Mouse (Mus musculus): ENCODE data around the gene Hscb. TPM values are rescaled to one million over a fixed set of nuclear protein-coding genes. Genes with fewer than 3 reads are reported as not detected.
"Not testable (repeated sequence)": the region's sequence is repeated elsewhere in the genome, so short reads cannot be mapped to it uniquely, and the experiment has no call there.

The Hscb gene
- total and polyA plus RNA-seq, 2 experiments from 2014 or later, result 23.6 to 42.1 TPM

DNA sequence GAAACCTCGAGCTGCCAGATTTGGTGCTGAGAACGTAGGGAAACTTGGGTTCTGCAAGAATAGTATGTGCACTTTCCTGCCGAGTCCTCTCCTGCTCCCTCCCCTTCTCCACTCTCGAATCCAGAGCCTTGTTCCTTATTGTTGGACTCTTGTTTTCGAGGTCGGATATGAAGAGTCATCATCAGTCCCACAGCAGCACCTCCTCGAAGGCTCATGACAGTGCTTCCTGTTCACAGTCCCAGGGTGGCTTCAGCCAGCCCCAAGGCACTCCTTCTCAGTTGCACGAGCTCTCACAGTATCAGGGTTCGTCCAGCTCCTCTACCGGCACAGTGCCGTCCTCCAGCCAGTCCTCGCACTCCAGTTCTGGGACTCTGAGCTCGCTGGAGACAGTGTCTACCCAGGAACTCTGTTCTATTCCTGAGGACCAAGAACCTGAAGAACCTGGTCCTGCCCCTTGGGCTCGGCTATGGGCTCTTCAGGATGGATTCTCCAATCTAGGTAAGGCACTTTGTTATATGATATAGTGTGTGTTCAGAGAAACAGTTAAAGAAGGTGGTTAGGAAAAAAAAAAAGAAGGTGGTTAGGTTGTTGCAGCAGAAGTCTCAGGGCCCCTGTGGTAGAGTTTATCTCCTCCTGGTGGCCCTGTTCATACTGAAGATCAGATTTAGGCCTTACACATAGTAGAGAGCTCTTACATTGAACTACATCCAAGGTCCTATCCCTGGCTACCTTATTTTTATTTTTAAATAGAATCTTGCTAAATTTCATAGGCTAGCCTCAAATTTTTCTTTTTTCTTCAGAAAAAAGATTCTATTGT lies 1.7 kb upstream of the Hscb start:
- Histone ChIP-seq H3K36me3 (replicated peaks; ENCODE audit: control insufficient read depth, insufficient read depth, low read length) (peaks cover 10% of the 10 kb centered on the region; the same call in 1 of the 2 replicates), H3K4me1 (ENCODE audit: control insufficient read depth, insufficient read depth) (0 out of 2 replicates have a peak, but pooled peaks cover 6% of the 10 kb centered on the region), H3K4me3 (ENCODE audit: low read depth, low read length) (no peak overlapping the region), H3K9me3 (replicated peaks; ENCODE audit: control insufficient read depth, low read length) (no peaks in the 10 kb centered on the region), H3K9ac (replicated peaks; ENCODE audit: low read depth, low read length) (no peak overlapping the region), H3K4me2 (ENCODE audit: low read depth, low read length) (no peak overlapping the region), H3K27ac (ENCODE audit: low read depth) (no peak overlapping the region), H3K27me3 (ENCODE audit: control insufficient read depth, insufficient read depth, low read length) (no peaks in the 10 kb centered on the region)
- 89% methylated on average over 14 of the region's 14 CpGs for WGBS
- ATAC-seq (ENCODE audit: insufficient read depth, low read depth), result no peak
- TF ChIP-seq CTCF (IDR thresholded peaks at IDR 0.05; ENCODE audit: low read depth), result no peak
- TF ChIP-seq EP300 (IDR thresholded peaks at IDR 0.05; ENCODE audit: low read depth), result no peak
- no peak for DNase-seq (ENCODE audit: low spot score)

DNA sequence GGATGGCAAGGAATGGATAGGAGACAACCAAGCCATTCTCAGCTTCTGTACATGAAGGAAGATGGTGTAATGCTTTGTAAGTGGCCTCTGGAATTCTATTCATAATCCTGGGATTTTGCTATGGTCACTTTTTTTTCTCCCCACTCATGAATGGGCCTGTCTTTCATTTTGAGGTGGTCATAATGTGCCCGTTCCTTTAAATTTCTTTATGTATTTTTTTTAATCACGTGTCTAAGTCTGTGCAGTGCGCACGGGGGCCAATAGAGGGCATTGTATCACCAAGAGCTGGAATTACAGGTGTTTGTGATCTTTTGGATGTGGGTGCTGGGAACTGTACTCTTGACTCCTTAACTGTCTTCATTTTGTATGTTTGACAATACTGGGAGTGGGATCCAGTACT lies 888 bp upstream of the Hscb start:
- DNase-seq (ENCODE audit: low spot score), result no peak
- no peak for ATAC-seq (ENCODE audit: insufficient read depth, low read depth)
- TF ChIP-seq CTCF (IDR thresholded peaks at IDR 0.05; ENCODE audit: low read depth) (peak; percentile 36), EP300 (IDR thresholded peaks at IDR 0.05; ENCODE audit: low read depth) (no peak)
- Histone ChIP-seq H3K36me3 (replicated peaks; ENCODE audit: control insufficient read depth, insufficient read depth, low read length) (peaks cover 10% of the 10 kb centered on the region; the same call in 1 of the 2 replicates), H3K4me3 (ENCODE audit: low read depth, low read length) (peak overlapping the region; percentile 85), H3K4me1 (ENCODE audit: control insufficient read depth, insufficient read depth) (0 out of 2 replicates have a peak, but pooled peaks cover 6% of the 10 kb centered on the region), H3K27ac (ENCODE audit: low read depth) (peak overlapping the region; percentile 7; the same call in 1 of the 2 replicates), H3K4me2 (ENCODE audit: low read depth, low read length) (peak overlapping the region; percentile 86), H3K9me3 (replicated peaks; ENCODE audit: control insufficient read depth, low read length) (no peaks in the 10 kb centered on the region), H3K27me3 (ENCODE audit: control insufficient read depth, insufficient read depth, low read length) (no peaks in the 10 kb centered on the region), H3K9ac (replicated peaks; ENCODE audit: low read depth, low read length) (peak overlapping the region; percentile 19; the same call in 1 of the 2 replicates)
- WGBS, result 6% methylated on average over 4 of the region's 4 CpGs

GRCm38 (mm10) chr5:110839038-110839677 lies 419 bp downstream of the Hscb start:
- TF ChIP-seq EP300 (IDR thresholded peaks at IDR 0.05; ENCODE audit: low read depth) (no peak), CTCF (IDR thresholded peaks at IDR 0.05; ENCODE audit: low read depth) (no peak)
- Histone ChIP-seq H3K27me3 (ENCODE audit: control insufficient read depth, insufficient read depth, low read length) (no peaks in the 10 kb centered on the region), H3K9me3 (replicated peaks; ENCODE audit: control insufficient read depth, low read length) (no peaks in the 10 kb centered on the region), H3K4me1 (ENCODE audit: control insufficient read depth, insufficient read depth) (0 out of 2 replicates have a peak, but pooled peaks cover 6% of the 10 kb centered on the region), H3K36me3 (replicated peaks; ENCODE audit: control insufficient read depth, insufficient read depth, low read length) (peaks cover 5% of the 10 kb centered on the region; the same call in 1 of the 2 replicates), H3K9ac (replicated peaks; ENCODE audit: low read depth, low read length) (peak overlapping the region; percentile 76), H3K4me2 (ENCODE audit: low read depth, low read length) (peak overlapping the region; percentile 86), H3K4me3 (ENCODE audit: low read depth, low read length) (peak overlapping the region; percentile 85), H3K27ac (ENCODE audit: low read depth) (peak overlapping the region; percentile 75)
- DNase-seq (ENCODE audit: low spot score) (no peak), ATAC-seq (ENCODE audit: insufficient read depth, low read depth) (peak; percentile 56)
- 5% methylated on average over 28 of the region's 28 CpGs for WGBS

DNA sequence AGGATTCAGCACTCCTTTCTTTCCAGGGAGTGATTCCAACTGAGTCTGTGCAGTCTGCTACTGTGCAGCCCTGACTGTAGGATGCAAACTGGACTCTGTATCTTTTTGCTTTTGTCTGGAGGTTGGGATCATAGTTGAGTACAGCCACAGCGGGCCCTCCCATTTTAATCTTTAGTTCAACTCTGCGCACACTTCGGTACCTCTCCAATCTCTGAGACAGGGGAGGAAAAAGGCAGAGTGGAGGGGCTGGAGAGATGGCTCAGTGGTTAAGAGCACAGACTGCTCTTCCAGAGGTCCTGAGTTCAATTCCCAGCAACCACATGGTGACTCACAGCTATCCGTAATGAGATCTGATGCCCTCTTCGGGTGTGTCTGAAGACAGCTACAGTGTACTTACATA lies 1.6 kb downstream of the Hscb start:
- ATAC-seq (ENCODE audit: insufficient read depth, low read depth); H3K36me3 ChIP-seq (replicated peaks; ENCODE audit: control insufficient read depth, insufficient read depth, low read length); H3K4me2 ChIP-seq (ENCODE audit: low read depth, low read length); DNase-seq (ENCODE audit: low spot score); H3K27ac ChIP-seq (ENCODE audit: low read depth); H3K9ac ChIP-seq (replicated peaks; ENCODE audit: low read depth, low read length); H3K9me3 ChIP-seq (replicated peaks; ENCODE audit: control insufficient read depth, low read length); H3K4me1 ChIP-seq (ENCODE audit: control insufficient read depth, insufficient read depth); H3K4me3 ChIP-seq (ENCODE audit: low read depth, low read length); H3K27me3 ChIP-seq (ENCODE audit: control insufficient read depth, insufficient read depth, low read length): not testable (repeated sequence)
- 95% methylated on average over 5 of the region's 5 CpGs for WGBS

GRCm38 (mm10) chr5:110835959-110836358 lies 3.6 kb downstream of the Hscb start:
- DNase-seq (ENCODE audit: low spot score) (peak; percentile 64), ATAC-seq (ENCODE audit: insufficient read depth, low read depth) (peak; percentile 21; the same call in 1 of the 2 replicates)
- no peaks in the 10 kb centered on the region for H3K27me3 ChIP-seq (ENCODE audit: control insufficient read depth, insufficient read depth, low read length)
- H3K4me1 ChIP-seq (ENCODE audit: control insufficient read depth, insufficient read depth), result 0 out of 2 replicates have a peak, but pooled peaks cover 6% of the 10 kb centered on the region
- no peaks in the 10 kb centered on the region for H3K9me3 ChIP-seq (replicated peaks; ENCODE audit: control insufficient read depth, low read length)
- no peak overlapping the region for H3K4me3 ChIP-seq (ENCODE audit: low read depth, low read length)
- TF ChIP-seq EP300 (IDR thresholded peaks at IDR 0.05; ENCODE audit: low read depth) (no peak), CTCF (IDR thresholded peaks at IDR 0.05; ENCODE audit: low read depth) (peak; percentile 79)
- H3K9ac ChIP-seq (replicated peaks; ENCODE audit: low read depth, low read length), result no peak overlapping the region
- H3K36me3 ChIP-seq (replicated peaks; ENCODE audit: control insufficient read depth, insufficient read depth, low read length), result peaks cover 14% of the 10 kb centered on the region
- WGBS, result 0% methylated on average over 3 of the region's 3 CpGs
- peak overlapping the region; percentile 33 for H3K4me2 ChIP-seq (ENCODE audit: low read depth, low read length)
- H3K27ac ChIP-seq (ENCODE audit: low read depth), result no peak overlapping the region
